Mouse (Mus musculus): ENCODE data around the gene Nppb.

DNA sequence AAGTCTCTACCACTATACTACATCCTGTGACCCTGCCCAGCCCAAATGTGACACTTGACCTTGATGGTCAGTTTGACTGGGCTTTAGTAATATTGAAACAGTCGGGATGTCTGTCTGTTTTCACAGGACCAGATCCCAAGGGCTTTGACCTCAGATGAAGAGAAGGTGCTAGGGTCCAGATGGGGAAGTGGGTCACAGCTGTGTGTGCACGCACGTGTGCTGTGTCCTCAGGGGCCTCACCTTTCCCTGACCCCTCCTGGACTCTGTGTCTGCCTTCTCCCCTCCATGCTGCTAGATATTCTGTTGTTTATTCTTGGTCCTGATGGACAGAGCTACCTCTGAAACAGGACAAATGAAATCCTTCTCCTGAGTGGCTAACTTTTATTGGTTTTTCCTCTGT lies 25.7 kb downstream of the Nppb start:
- TF ChIP-seq CTCF (IDR thresholded peaks at IDR 0.05; ENCODE audit: low read depth) (no peak), EP300 (IDR thresholded peaks at IDR 0.05; ENCODE audit: low read depth) (no peak)

All from liver, embryonic 14.5 days (tissue).